Mouse (Mus musculus): ENCODE data around the gene Ak5.

The Ak5 gene

DNA sequence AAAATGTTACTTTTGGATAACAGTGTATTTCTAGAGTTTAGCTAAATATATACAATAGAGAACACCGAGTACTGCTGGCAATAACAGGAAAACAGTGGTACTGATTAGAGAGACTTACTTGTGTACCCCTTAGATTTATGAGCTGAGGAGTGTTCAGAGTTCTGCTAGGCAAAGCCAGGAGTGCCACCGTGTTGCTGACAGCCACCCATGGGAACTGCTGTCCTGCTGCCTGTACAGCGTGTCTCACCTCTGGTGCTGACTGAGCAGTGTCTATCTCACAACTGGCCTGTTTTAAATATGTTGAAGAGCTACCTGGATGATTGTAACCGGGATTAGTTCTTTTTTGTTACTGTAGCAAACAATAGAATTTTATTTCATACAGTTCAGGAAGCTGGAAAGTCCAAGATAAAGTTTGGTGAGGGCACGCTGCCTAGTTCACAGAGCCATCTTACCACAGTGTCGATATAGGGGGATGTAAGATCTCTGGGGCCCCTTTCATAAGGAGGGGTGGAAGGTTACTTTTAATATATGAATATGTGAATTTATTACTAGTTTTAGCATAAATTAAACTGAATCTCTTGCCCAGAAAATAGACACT lies 103.5 kb downstream of the Ak5 start:
- no peak for DNase-seq (ENCODE audit: low spot score)

GRCm38 (mm10) chr3:152563833-152564232 lies 104.3 kb downstream of the Ak5 start:
- DNase-seq (ENCODE audit: low spot score), result no peak

DNA sequence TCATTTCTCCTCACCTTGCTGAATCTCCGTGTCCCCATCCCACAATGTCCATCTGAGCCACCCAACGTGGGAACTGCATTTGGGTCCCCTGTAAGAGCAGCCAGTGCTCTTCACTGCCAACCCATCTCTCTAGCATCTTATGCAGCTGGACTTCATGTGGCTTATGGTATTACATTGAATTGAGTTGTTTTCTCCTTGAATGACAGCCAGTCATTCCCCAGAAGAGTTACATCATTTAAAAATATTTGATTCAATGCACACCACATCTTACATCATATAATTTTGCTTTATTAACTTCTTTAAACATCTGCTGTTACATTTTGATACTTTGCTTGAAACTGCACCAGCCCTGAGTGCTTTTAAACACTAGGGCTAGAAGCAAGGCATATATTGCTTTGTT lies 106.5 kb downstream of the Ak5 start:
- DNase-seq (ENCODE audit: low spot score), result no peak

DNA sequence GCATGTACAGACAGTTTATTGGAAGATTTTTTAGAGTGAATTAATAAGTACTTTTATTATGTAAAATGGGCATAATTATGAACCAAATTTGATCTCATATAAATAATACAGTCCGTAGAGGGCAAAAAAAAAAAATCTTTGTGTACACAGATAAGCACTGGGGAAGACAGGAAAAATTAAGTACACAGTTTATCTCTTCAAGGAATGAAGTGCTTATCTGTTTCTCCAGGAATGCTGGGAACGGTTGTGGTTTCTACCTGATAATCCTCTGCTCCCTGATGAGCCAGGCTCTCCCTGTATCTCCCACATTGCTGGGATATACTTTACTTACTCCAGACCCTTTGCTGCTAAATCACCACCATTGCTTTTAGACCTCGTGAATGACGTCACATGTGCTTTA lies 108.9 kb downstream of the Ak5 start:
- no peak for DNase-seq (ENCODE audit: low spot score)

- no peak for DNase-seq (ENCODE audit: low spot score)
Observed at GRCm38 (mm10) chr3:152558106-152558505, 110.1 kb downstream of the Ak5 start.

DNA sequence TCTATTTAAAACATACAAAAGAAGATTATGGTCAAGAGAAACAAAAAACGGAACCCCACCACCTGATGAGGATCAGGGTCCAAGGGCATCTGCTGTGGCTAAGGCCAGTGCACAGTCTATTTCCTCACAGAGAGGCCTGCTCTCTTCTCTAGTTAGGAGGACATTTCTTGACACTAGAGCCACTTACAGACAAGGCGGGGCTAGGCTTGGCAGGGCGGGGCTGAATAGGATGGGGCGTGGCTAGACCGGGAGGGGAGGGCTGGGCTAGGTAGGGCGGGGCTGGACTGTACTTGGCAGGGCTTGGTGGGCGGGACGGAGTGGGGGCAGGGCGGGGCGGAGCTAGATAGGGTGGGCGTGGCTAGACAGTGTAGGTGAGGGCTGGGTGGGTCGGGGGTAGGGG lies 110.5 kb downstream of the Ak5 start:
- DNase-seq (ENCODE audit: low spot score), result peak; percentile 29

GRCm38 (mm10) chr3:152556919-152557318 lies 111.2 kb downstream of the Ak5 start:
- no peak for DNase-seq (ENCODE audit: low spot score)

DNA sequence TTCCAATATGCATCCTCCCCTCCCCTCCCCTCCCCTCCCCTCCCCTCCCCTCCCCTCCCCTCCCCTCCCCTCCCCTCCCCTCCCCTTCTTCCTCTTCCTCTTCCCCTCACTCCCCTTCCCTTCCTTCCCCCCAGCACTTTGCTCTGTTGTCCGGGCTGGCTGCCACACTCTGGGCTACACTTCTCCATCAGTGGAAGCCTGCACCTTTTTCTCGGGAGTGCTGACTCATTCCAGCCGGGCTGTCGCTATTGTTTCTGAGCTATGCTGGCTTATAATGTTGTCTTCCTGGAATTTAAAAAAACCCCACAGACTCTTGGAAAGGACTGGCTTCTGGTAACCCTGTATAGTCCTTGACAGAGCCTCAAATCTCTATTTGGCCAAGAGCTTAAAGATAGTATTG lies 111.7 kb downstream of the Ak5 start:
- DNase-seq (ENCODE audit: low spot score), result no peak

DNA sequence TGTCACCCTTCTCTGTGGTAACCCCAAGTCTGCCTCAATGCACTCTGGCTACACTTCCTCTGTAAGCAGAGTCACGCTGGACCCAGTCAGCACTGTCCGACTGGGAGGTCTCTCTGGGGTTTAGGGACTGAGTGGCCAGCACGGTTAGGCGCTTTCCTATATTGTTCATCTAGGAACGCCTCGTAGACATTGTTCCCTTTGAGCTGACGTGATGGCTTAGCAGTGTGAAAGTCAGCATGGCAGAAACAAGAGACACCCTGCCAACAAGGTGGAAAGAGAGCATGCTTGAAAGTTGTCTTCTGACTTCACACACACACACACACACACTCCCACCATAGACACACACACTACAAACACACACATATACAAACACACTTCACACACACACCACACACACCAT lies 112.9 kb downstream of the Ak5 start:
- no peak for DNase-seq (ENCODE audit: low spot score)

DNA sequence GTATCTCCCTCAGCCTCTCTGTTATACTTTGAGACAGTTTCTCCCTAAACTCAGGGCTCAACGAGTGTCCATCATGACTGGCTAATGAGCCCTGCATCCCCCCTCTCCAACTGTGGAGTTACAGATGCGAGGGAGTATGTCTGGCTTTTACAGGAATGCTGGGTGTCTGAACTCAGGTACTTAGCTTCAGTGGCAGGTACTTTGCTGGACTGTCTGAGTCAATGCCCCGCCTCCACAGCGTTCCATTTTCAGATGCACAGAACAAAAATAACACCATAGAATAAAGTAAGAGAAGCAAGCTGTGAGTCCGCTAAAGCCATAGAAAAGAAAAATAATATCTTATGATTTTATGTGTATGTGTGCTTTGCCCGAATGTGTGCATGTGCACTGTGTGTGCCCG lies 113.8 kb downstream of the Ak5 start:
- DNase-seq (ENCODE audit: low spot score), result no peak

- no peak for DNase-seq (ENCODE audit: low spot score)
Observed at GRCm38 (mm10) chr3:152552641-152553040, 115.5 kb downstream of the Ak5 start.

GRCm38 (mm10) chr3:152550528-152551115 lies 117.5 kb downstream of the Ak5 start:
- DNase-seq (ENCODE audit: low spot score), result no peak

DNA sequence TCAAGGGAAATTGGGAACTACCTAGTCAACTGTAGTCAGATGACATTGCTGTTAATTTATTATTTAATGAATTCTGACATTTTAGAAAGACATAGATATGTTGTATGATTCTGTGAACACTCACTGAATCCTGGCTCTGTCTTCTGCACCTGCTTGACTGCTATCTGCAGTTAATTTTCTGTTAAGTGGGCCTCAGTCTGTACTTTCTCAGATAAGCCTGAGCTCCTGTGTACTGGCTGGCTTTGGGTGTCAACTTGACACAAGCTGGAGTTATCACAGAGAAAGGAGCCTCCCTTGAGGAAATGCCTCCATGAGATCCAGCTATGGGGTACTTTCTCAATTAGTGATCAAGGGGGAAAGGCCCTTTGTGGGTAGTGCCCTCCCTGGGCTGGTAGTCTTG lies 118.1 kb downstream of the Ak5 start:
- DNase-seq (ENCODE audit: low spot score), result no peak

DNA sequence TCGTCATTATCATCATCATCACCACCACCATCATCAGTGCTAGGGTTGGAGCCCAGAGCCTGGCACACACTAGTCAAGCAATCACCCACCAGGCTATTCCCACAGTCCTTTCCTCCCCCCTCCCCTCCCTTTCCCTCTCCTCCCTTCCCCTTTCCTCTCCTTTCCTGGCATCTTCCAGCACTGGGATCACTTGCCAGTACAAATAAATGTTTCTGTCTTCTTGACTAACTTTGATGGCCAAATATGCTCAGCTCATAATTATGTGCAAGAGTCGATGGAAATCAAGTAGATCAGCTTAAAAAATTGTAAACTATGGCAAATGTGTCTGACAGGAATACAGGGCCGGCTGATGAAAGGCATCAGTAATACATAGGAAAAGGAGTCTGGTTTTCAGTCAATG lies 123.2 kb downstream of the Ak5 start:
- DNase-seq (ENCODE audit: low spot score), result no peak

DNA sequence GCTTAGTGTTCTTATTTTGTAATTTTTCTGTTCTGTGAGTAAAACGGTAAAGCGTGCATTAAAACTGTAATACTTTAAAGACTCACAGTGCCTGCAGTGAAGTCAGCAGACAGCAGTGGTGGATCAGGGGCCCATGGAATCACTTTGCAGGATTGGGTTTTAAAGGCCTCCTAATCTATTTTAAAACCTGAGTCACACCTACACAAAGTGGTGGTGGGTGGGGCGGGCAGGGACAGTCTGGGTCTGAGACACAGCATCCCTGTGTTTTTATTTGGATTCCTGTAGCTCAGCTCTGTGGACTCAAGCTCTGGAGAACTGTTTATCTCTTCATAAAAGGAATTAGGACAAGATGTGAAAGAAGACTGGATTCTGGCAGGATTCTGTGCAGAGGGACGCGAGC lies 125.9 kb downstream of the Ak5 start:
- DNase-seq (ENCODE audit: low spot score), result no peak

DNA sequence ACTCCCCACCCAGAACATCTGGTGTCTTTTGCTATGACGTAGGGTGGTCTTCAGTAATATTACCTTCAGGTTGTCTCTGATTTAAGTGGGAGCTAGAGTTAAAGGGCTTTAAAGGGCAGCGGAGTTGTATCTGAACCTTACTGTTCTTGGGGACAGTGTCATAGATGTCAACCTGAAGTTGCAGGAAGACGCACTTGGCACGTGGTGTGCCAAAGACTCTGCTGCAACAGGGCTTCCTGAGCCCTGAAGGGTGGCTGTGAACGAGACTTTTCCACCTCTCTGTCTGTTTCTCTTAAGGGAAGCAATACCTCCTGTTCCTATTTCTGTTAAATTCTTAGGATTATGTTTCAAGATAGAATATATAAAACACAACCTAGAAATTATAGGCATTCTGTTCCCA lies 137.8 kb downstream of the Ak5 start:
- no peak for DNase-seq (ENCODE audit: low spot score)

DNA sequence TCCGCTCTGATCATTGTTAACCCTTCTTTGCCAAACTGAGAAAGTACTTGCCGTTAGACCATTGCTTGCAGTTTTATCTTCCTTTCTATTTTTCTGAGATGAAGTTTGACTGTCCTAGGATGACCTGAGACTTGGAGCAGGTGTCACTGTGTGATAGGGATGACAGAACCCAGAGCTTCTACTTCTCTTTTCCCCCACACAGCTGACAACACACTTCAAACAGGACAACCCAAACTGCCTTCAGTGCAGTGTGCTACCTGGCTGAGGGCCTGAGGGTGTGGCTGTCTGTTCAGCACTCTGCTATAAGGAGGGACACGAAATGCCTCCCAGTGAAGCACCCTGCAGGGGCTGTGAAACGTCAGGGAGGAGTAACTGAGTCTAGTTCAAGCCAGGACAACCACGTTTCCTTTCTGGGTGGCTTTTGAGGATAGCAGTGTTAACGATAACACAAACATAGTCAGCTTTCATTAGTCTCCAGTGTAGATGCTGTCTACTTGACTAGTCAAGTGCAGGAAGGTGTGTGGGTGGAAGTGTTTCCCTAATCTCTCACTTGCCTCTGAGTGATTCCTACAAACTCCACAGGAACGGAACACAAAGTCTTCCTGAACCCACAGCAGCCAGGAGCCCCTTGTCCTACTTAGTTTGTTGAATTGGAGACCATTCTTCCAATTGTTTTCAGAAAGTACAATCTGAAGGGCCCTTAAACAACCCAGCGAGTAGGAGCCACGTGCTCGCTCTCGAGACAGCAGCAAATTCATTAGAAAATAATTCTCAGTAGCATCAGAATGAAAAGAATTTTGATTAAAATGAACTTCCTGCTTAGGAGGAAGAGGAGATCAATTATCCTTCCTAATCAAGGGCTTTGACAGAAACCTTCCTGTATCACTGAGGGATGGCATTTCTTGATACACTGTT lies 138.8 kb downstream of the Ak5 start:
- no peak for DNase-seq (ENCODE audit: low spot score)

DNA sequence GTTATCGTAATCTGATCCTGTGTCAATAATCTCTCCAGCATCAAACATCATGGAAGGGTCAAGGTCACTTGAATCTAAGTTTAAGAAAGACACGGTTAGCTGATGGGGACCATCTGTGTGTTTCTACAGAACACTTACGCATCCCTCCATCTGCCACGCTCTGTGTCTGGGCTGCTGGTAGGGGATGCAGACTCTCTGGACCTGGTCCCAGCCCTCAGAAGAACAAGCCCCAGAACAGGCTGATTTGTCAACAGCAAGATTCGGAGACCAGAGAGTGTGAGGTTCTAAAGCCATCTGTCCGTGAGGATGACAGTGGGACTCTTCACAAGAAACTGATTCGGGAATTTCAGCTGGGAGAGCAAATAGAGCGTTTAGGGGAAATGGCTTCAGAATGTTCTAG lies 141.4 kb downstream of the Ak5 start:
- no peak for DNase-seq (ENCODE audit: low spot score)

- DNase-seq (ENCODE audit: low spot score), result no peak
Observed at GRCm38 (mm10) chr3:152523315-152523638, 144.9 kb downstream of the Ak5 start.

- DNase-seq (ENCODE audit: low spot score), result no peak
Observed at GRCm38 (mm10) chr3:152522634-152523314, 145.4 kb downstream of the Ak5 start.

DNA sequence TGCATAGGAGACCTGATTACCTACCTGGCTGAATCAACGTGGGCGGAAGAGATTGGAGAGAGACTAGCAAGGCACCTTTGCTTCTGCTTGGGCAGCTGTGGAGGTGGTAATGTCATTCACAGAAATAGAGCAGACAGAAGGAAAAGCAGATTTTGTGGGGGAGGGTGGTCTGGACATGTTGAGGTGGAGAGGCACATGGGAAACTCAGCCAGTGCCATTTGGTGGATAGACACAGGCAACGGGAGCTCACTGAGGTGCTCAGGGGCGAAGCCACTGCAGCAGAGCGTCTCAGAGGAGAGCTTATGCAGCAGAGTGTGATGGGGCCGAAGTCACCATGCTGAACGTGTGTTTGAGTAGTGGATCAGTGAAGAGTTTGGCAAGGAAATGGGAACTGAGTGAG lies 147.1 kb downstream of the Ak5 start:
- no peak for DNase-seq (ENCODE audit: low spot score)

DNA sequence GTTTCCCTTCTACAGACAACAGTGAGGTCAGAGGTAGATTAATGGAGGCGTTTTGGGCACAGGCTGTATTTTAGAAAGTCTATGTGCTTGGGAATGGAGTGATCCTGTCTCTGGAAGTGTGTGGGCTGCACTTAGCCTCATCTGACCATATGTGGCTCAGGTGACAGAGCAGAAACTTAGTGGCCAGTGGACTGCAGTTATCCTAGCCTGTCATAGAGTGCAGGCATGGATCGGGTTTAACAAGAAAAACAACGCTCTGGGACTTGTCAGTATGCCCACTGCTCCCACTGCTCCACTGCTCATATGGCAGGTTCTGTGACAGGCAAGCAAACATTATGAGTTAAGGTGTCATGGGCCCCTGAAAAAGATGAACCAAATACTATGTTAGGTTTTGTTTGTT lies 148.1 kb downstream of the Ak5 start:
- no peak for DNase-seq (ENCODE audit: low spot score)

- no peak for DNase-seq (ENCODE audit: low spot score)
Observed at GRCm38 (mm10) chr3:152519556-152519955, 148.6 kb downstream of the Ak5 start.
